In the genomic region with DNA sequence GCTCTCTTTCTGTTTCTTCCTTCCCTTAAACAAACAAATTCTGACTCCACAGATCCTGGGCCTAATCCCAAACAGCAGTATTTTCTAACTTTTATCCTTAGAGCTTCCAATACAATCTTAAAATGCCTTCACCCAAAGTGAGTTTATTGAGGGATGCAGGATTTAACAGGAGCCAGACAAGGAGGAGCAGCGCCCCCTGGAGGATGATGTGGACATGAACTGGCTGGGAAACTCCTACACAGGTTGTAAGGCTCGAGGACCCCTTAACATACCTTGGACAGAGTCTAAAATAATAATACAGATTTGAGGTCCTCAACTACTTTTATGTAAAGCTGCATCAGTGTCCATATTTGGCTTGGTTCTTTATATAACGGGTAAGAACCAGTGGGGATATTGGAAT, we compare ENCODE assay signal across 8 mouse cellular contexts. TPM values are rescaled to one million over a fixed set of nuclear protein-coding genes. Genes with fewer than 3 reads are reported as not detected.
DNase-seq lines count a peak whose midpoint lies in the region; TF ChIP-seq lines count a peak whose summit lies in the region.

No protein-coding gene starts in this region.

- intact Hi-C loops in heart, adult 2 months (cut with DNase I) = no loop called here
- intact Hi-C loops in heart, postnatal 25 days (cut with DNase I) = no loop called here

- H3K4me3 ChIP-seq in heart, adult 2 months = no peak overlapping the region

- no peak overlapping the region for H3K9ac ChIP-seq in heart, adult 2 months (ENCODE audit: low read depth, low read length)

- no peaks in the 10 kb centered on the region for H3K79me2 ChIP-seq in heart, adult 2 months (replicated peaks; ENCODE audit: control insufficient read depth, insufficient read depth, low read length)

- no peaks in the 10 kb centered on the region for H3K4me1 ChIP-seq in heart, adult 2 months (ENCODE audit: control insufficient read depth, insufficient read depth, low read length)

- TF ChIP-seq CTCF in heart, adult 2 months (IDR thresholded peaks at IDR 0.05) = peak; percentile 77

- H3K36me3 ChIP-seq in heart, adult 2 months (ENCODE audit: control insufficient read depth, insufficient read depth, low read length) = no peaks in the 10 kb centered on the region

- H3K27me3 ChIP-seq in heart, adult 2 months (ENCODE audit: control insufficient read depth, insufficient read depth, low read length) = no peaks in the 10 kb centered on the region

- no peak overlapping the region for H3K27ac ChIP-seq in heart, adult 2 months

- TF ChIP-seq EP300 in heart, adult 2 months (IDR thresholded peaks at IDR 0.05; ENCODE audit: insufficient read depth, low read depth, low read length) = no peak

- no peak for TF ChIP-seq POLR2A in heart, adult 2 months (IDR thresholded peaks at IDR 0.05; ENCODE audit: insufficient read depth, low read depth, low read length)

- DNase-seq in heart, adult 2 months = peak in 1 of 2 experiments; percentile 37
- no peak for DNase-seq in heart, postnatal 25 days (ENCODE audit: low spot score)
- peak; percentile 54 for DNase-seq in A20 (ENCODE audit: low read depth, low spot score)
- DNase-seq in adrenal gland, postnatal 14 days = peak; percentile 74
- DNase-seq in embryo, embryonic 9.5 days (ENCODE audit: extremely low spot score) = peak; percentile 56
- peak; percentile 33 for DNase-seq in kidney, postnatal 14 days
- DNase-seq in naive thymus-derived CD4-positive, alpha-beta T cell, adult 2 months (ENCODE audit: low read depth) = peak; percentile 69
- peak; percentile 60 for DNase-seq in thymus, postnatal 0 days (ENCODE audit: low spot score)

- 6% methylated on average over 3 of the region's 3 CpGs for WGBS in heart, adult 2 months

RNA-seq across cellular contexts. Expression of a gene that starts 19.7 kb away (rescaled TPM):
- 1 to 10 TPM; 3.3 to 3.8 TPM for total RNA-seq in heart, adult 2 months (2021)
- polyA plus RNA-seq in heart, adult 2 months (2012; rRNA removed) = 2.6 and 4.2 TPM in 2 replicates
- total RNA-seq in heart, postnatal 25 days (2021) = 1 to 10 TPM; 3.4 to 4.2 TPM
- 5.0 and 5.3 TPM in 2 replicates for total RNA-seq in adrenal gland, postnatal 14 days (2021)
- polyA plus RNA-seq in thymus, postnatal 0 days (2015; fragmentation: Nextera tagmentation; extraction: Ambion mirVana) = 0.09 and 0.10 TPM in 2 replicates

RNA-seq across cellular contexts. Expression of a gene that starts 41.8 kb away (rescaled TPM):
- total RNA-seq in heart, adult 2 months (2021) = under 1 TPM; 0.16 to 0.34 TPM
- polyA plus RNA-seq in heart, adult 2 months (2012; rRNA removed) = 0.26 and 0.27 TPM in 2 replicates
- under 1 TPM; 0.29 to 0.34 TPM for total RNA-seq in heart, postnatal 25 days (2021)
- 1.4 and 2.1 TPM in 2 replicates for total RNA-seq in adrenal gland, postnatal 14 days (2021)
- 24.0 and 25.5 TPM in 2 replicates for polyA plus RNA-seq in thymus, postnatal 0 days (2015; fragmentation: Nextera tagmentation; extraction: Ambion mirVana)
